Mouse (Mus musculus): ENCODE data around the gene Zfp748.

Zfp748 gene

DNA sequence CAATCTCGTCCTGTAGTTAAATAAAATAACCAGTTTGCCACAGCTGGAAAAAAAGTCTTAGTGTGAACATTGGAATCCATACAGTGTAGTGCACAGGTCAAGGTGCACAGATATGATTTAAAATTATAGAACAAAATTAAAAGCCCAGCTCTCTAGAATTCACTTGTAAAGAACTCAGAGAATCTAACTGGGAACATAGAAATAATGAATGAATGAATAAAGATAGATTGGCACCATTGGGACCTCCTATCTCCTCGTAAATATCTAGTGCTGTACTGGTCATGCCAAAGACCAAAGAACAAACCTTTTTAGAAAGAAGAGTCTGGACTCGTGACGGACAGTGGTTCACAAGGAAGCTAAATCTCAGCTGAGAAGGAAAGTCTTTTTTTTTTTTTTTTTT lies at the start of gene Zfp748:
Gene Zfp748 (minus strand): TSS at position 101 of the 400 bp plus-strand sequence.
- no peak for DNase-seq (ENCODE audit: low spot score in 2 of 2)

DNA sequence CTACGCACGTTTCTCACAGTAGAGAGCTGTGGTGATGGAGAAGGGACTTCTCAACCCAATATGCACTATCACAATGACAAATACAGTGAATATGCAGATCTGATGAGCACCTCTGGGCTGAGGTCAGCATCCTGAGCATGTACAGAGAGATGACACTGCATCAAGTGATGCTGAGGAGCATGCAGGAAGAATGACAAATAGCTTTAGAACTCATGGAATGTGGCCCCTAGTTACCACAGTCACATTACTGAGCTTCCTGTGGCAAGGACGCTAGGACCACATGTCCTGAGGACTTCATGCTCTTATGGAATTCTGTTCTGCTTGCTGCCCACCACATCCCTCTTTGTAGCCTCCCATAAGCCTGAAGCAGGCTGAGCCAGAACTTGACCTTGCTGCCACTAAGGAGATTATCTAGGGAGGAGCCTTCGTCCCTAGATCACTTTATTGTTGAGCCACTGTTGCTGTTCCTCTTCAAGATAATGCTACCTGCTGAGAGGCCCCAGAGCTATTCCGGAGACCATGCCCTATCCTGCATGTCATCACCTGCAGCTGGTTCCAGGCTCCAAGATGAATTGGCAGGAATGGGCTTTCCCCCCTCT lies 19.1 kb upstream of the Zfp748 start:
- no peak for DNase-seq (ENCODE audit: low spot score in 2 of 2)

DNA sequence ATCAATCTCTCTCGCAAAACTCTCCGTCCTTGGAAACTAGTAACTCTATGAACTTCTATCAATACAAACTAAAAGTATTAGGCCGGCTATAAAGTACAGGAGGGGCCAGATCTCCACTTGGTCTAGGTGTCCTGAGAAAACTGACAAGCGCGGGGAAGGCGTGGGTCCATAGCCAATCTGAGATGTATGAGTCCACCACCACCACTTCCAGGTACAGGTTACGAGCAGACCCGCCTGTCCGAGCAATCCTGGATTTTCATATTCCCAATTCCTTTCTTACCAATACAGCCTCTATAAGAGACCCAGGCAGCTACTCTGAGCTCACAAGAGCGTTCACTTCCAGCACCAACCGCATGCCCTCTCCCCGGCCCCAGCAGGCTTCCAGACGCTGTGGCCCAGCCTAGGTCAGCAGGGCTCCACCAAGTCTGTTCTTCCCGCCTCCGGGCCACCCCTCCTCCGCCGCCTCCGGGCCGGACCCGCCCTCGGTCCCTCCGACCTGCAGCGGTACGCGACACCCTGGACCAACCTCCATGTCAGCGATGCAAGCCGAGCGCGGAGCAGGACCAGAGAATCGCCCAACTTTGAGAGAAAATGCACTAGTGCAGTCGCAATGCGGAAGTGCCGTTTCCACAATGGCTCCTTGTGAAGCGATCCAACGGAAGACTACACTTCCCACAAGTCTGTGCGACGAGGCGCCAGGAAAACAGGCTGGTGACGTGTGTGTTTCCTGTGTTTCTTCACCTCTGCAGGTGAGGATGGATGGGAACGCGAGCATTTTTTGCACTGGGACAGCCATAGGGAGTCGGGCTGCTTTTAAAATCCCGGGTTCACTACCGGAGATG lies 904 bp downstream of the Zfp748 start:
- peak; percentile 91 to 94 for DNase-seq (ENCODE audit: low spot score in 2 of 2)

DNA sequence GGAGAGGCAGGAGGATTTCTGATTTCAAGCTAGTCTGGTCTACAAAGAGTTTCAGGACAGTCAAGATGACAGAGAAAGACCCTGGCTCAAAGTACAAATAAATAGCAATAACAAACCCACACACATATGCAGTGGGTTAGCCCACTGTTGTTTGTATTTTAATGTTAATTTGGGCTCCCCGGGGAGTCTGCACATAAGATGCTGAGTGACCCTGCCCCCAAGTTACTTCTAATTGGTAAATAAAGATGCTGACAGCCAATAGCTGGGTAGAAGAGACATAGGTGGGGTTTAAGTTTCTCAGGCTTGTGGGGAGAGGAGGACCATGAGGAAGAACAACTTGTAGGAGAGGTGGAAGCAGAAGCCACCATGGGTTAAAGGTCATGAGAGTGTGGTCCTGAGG lies 7.7 kb downstream of the Zfp748 start:
- no peak for DNase-seq (ENCODE audit: low spot score in 2 of 2)

DNA sequence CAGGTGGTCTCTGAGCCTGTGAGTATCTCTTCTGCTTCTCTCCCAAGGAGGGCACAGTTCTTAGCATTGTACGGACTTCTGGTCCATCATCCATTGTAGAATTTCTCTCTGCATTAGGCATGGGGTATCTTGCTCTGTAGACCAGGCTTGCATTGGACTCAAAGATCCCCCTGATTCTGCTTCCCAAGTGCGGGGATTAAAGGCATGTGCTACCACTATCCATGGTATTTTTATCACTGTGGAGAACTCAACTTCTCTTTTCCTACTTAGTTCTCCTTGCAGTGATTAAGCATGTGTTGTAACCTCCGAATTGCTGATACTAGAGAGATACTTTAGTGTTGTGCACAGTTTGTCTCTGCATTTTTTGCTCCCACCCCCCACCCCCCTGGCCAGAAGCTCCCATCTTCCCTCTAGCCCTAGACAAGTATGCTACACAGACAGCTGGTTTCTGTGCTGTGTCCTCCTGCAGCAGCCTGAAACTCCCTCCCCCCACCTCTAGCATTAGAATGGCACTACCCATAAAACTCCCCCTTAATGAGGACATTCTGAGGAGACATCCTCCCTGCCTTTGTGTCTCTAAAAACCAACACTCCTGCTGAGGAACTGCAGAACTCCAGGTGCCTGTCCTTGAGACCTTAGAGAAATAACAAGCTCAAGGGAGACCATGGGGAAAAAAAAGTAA lies 26.4 kb downstream of the Zfp748 start:
- no peak for DNase-seq (ENCODE audit: low spot score in 2 of 2)

DNA sequence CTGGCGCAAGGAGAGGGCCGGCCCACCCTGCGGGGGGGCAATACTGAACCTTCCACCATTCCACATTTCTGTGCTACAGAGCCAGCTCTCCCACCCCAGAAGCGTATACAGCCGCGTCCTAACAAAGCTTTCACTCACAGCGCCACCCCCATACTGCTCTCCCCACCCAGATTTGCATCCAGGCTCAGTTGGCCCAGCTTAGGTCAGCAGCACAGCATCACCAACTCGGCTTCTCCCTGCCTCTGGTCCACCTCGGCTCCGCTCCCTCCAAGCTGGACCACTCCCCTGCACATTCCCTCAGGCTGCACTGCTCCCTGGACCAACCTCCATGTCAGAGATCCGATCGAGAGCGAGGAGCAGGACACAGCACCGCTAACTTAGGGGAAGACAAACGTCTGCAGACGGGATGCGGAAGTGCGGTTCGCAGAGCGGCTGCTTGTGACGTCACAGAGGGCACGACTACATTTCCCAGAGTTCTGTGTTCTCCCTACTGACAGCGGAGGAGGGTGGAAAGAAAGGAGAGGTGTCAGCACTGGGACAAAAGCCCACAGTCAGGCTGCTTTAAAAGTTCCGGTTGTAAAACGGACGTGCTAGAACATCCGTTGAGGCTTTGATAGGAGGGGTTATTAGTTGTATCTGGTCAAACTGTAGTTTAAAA lies 27.7 kb downstream of the Zfp748 start, which contains the start of the genes Gm26965 and Zfp87:
Gene Gm26965 (minus strand): TSS at position 399 of the 658 bp plus-strand sequence.
Gene Zfp87 (minus strand): TSS at position 425 of the 658 bp plus-strand sequence.
- peak; percentile 96 for DNase-seq (ENCODE audit: low spot score in 2 of 2)

DNA sequence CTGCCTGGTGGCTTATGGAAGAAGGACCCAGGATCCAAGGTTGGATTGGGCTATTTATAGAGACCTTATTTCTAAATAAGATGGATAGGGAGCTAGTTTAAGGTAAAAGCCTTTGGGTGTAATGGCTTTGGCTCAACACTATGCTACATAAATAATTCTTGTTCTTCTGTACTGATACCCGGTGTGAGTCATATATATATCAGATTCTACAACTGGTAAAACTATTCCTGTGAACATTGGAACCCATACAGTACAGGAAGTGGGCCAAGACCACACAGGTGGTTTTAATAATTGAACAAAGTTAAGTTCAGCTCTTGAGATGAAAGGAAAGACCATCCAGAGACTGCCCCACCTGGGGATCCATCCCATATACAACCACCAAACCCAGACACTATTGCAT lies 52.7 kb downstream of the Zfp748 start:
- no peak for DNase-seq (ENCODE audit: low spot score in 2 of 2)

DNA sequence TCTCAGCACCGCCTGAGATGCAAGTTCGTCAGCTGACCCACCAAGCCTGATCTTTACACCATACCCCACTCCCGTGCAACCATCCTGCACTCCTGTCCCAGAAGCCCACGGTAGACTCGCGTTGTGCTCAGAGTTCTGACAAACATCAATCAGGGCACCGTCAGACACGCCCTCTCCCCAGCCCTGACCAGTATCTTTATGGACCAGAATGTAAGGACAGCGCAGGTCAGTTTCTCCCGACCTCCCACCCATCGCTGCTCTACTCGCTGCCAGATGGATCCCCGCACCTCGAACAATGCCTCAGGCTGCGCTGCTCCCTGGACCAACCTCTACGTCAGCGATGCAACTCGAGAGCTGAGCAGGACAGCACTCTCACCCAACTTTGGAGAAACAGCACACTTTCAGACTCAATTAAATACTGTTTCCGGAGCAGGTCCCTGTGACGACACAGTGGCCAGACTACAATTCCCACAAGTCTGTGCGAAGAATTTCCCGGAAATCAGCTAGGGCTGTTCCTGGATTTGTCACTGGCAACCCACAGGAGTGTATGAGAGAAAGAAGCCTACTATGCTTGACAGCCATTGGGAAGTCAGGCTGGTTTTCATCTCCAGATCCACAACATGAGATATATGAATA lies 53.4 kb downstream of the Zfp748 start, which contains the start of gene Zfp58:
Gene Zfp58 (minus strand): TSS at position 472 of the 636 bp plus-strand sequence.
- DNase-seq (ENCODE audit: low spot score in 2 of 2): peak; percentile 88 to 93

DNA sequence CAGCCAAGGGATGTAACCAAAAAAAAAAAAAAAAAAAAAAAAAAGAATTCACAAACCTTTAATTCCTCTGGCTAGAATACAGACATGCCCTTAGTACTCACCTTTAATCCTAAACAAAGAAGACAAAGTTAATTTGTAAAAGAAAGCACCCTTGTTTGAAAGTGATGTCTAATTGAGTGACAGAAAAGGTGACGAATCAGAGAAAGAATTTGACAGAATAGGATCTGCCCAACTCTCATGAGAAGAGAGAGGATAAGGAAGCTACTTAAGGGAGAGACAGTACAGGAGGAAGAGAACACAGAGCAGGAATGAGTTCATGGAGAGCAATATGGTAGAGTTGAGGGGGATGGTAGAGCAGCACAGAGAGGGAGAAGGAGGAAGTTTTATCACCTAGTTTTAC lies 58.0 kb downstream of the Zfp748 start:
- no peak for DNase-seq (ENCODE audit: low spot score in 2 of 2)
